Mouse (Mus musculus): ENCODE measurements at regions not wholly inside any gene's neighbourhood (a gene's known extent, or its start where the extent isn't known, plus 50 kb on each side); places are given as distances from the start of the nearest gene placed in this dataset.
"Not testable (repeated sequence)": the region's sequence is repeated elsewhere in the genome, so short reads cannot be mapped to it uniquely, and the experiment has no call there.

- WGBS (ENCODE audit: insufficient replicate concordance): 70% methylated on average over 3 of the region's 3 CpGs
- H3K9me3 ChIP-seq (replicated peaks): no peaks in the 10 kb centered on the region
- no peak overlapping the region for H3K9ac ChIP-seq
- no peaks in the 10 kb centered on the region for H3K27me3 ChIP-seq (replicated peaks)
- no peak for ATAC-seq
- no peaks in the 10 kb centered on the region for H3K4me1 ChIP-seq
- no peaks in the 10 kb centered on the region for H3K36me3 ChIP-seq
- no peak overlapping the region for H3K4me3 ChIP-seq
- H3K27ac ChIP-seq: no peak overlapping the region
- H3K4me2 ChIP-seq: no peak overlapping the region
Measured at GRCm38 (mm10) chr1:83831900-83832535, 424.0 kb upstream of the Sphkap start.

DNA sequence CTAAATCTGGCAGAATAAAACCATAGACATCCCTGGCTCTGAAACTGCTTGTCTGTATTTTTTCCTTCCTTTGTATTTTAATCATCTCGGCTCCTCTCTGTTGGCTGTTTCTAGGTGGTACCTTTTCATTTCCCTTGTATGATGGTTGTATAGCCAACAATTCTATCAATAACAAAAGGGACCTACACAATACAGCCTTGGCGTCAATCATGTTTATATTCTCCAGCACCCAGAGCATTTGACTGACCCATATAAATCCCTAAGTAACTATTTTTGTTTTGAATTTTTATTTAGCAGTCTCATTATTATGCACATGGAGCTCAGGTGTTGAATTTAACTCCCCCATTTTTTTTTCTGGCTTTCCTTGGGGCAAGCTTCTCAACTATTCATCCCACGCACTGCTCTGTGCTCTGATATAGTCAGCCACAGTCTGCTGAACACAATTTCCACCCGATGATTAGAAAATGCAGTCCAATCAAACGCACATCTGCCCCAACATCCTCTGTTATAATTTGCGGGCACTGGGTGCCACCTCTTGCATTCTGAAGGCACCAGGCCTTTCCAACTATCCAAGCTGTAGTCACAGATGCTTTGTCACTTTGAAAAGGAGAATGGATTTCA, 422.1 kb upstream of the Sphkap start:
- 74% methylated on average over 6 of the region's 6 CpGs for WGBS (ENCODE audit: insufficient replicate concordance)
- Histone ChIP-seq H3K4me3 (no peak overlapping the region), H3K9me3 (replicated peaks) (no peaks in the 10 kb centered on the region), H3K36me3 (no peaks in the 10 kb centered on the region), H3K27me3 (replicated peaks) (no peaks in the 10 kb centered on the region), H3K27ac (no peak overlapping the region), H3K4me2 (no peak overlapping the region), H3K4me1 (no peaks in the 10 kb centered on the region), H3K9ac (no peak overlapping the region)
- ATAC-seq: no peak

DNA sequence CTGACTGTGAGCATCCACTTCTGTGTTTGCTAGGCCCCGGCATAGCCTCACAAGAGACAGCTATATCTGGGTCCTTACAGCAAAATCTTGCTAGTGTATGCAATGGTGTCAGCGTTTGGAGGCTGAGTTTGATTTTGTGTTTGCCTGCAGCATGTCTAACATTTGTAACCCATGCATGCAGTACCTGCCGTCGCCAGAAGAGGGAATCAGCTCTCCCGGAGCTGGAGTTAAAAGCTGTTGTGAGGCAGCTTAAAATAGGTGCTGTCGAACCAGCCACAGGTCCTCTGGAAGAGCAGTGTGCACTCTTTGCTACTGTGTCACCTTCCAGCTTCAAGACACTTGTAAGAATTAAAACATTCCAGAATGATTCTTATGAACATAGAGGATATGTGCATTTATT, 403.2 kb upstream of the Sphkap start:
- not testable (repeated sequence) for H3K9me3 ChIP-seq (replicated peaks); H3K4me2 ChIP-seq; ATAC-seq; H3K27me3 ChIP-seq (replicated peaks); H3K4me3 ChIP-seq; H3K9ac ChIP-seq; H3K27ac ChIP-seq; H3K4me1 ChIP-seq; H3K36me3 ChIP-seq
- whole genome bisulfite sequencing (ENCODE audit: insufficient replicate concordance): 37% methylated on average over 6 of the region's 6 CpGs

DNA sequence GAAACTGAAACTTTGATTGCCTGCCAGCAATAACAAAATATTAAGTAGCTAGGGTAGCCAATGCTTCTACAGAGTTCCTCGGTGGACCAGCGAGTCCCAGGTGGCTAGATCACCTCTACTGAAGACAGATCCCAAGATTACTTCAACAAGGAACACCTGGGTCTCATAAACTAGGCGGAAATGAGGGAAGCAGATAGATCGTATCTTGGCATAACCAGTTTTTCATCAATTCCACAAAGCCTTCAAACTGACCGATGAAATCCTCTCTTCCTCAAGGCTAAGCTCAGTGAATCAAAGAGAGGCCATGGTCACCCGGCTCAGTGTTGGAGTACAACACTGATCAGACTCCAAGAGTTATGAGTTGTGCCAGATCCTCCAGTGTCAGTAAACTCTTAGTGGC, 400.4 kb upstream of the Sphkap start:
- H3K9me3 ChIP-seq (replicated peaks): no peaks in the 10 kb centered on the region
- no peak for ATAC-seq
- H3K4me2 ChIP-seq: no peak overlapping the region
- H3K27ac ChIP-seq: no peak overlapping the region
- H3K4me1 ChIP-seq: no peaks in the 10 kb centered on the region
- no peaks in the 10 kb centered on the region for H3K27me3 ChIP-seq (replicated peaks)
- no peaks in the 10 kb centered on the region for H3K36me3 ChIP-seq
- H3K4me3 ChIP-seq: no peak overlapping the region
- WGBS (ENCODE audit: insufficient replicate concordance): 68% methylated on average over 6 of the region's 6 CpGs
- no peak overlapping the region for H3K9ac ChIP-seq

DNA sequence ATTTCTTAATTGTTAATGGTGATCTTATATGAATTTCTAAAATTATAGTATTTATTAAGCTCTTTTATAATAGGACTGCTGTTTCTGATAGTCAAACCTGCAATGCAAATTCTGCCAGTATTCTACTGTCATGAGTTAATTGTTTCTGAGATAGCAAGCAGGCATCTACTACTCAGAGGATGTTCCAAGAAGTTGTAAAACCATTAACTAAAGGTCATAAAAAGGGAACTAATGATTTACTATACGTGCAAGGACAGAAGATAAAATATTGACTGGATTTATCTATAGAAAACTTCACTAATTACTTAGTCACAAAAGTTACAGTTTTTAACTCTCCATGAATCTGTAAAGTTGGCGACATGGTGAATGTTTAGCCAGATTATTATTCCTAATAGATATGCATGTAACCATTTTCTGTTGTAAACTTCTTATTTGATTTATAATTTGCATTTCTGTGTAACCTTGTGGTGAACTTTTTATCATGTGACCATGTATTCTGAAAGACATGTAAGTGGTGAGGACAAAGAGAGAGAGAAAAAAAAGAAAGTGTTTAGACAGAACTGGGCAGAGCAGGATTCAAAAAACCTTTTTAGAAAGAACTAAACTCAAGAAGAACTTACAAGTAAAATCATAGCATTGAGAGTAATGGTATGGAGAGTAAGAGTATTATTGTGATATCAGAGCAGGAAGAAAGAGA, 395.5 kb upstream of the Sphkap start:
- H3K4me2 ChIP-seq: no peak overlapping the region
- no peaks in the 10 kb centered on the region for H3K36me3 ChIP-seq
- no peaks in the 10 kb centered on the region for H3K27me3 ChIP-seq (replicated peaks)
- H3K9me3 ChIP-seq (replicated peaks): no peaks in the 10 kb centered on the region
- H3K4me3 ChIP-seq: no peak overlapping the region
- WGBS (ENCODE audit: insufficient replicate concordance): 61% methylated on average over 2 of the region's 2 CpGs
- no peak overlapping the region for H3K27ac ChIP-seq
- no peak for ATAC-seq
- no peak overlapping the region for H3K9ac ChIP-seq
- H3K4me1 ChIP-seq: no peaks in the 10 kb centered on the region

DNA sequence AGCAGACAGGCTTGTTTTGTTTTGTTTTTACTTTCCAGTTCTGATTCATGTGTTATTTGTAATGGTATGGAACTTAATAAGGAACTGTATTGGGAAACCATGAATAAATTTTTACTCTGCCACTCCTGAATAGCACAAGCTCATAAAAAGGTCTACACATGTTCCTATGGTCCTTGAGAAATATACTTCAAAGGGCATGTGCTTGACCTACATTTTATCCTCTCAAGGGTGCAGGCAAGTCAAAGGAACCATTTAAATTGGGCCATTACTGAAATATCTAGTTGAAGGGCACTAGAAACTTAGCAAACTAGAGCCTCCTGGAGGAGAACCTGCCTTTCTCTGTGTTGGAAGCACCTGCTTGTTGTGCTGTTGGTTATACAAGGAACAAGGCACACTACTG, 393.8 kb upstream of the Sphkap start:
- no peak overlapping the region for H3K4me2 ChIP-seq
- ATAC-seq: no peak

GRCm38 (mm10) chr1:83796961-83797891, 389.2 kb upstream of the Sphkap start:
- Histone ChIP-seq H3K27ac (no peak overlapping the region), H3K4me3 (no peak overlapping the region), H3K4me1 (no peaks in the 10 kb centered on the region), H3K9me3 (replicated peaks) (no peaks in the 10 kb centered on the region), H3K27me3 (replicated peaks) (no peaks in the 10 kb centered on the region), H3K36me3 (no peaks in the 10 kb centered on the region), H3K4me2 (no peak overlapping the region), H3K9ac (no peak overlapping the region)
- no peak for ATAC-seq
- WGBS (ENCODE audit: insufficient replicate concordance): 67% methylated on average over 7 of the region's 7 CpGs

More for the DNA sequence above, 393.8 kb upstream of the Sphkap start:
- Histone ChIP-seq H3K27ac (no peak overlapping the region), H3K9ac (no peak overlapping the region), H3K4me1 (no peaks in the 10 kb centered on the region), H3K27me3 (replicated peaks) (no peaks in the 10 kb centered on the region), H3K9me3 (replicated peaks) (no peaks in the 10 kb centered on the region), H3K4me3 (no peak overlapping the region), H3K36me3 (no peaks in the 10 kb centered on the region)

- no peaks in the 10 kb centered on the region for H3K36me3 ChIP-seq
- no peaks in the 10 kb centered on the region for H3K4me1 ChIP-seq
- H3K4me2 ChIP-seq: no peak overlapping the region
- no peak overlapping the region for H3K4me3 ChIP-seq
- ATAC-seq: no peak
- H3K27me3 ChIP-seq (replicated peaks): no peaks in the 10 kb centered on the region
- H3K9ac ChIP-seq: no peak overlapping the region
- 56% methylated on average over 1 of the region's 1 CpGs for WGBS (ENCODE audit: insufficient replicate concordance)
- no peaks in the 10 kb centered on the region for H3K9me3 ChIP-seq (replicated peaks)
- H3K27ac ChIP-seq: no peak overlapping the region
Measured at GRCm38 (mm10) chr1:83777151-83777550, 369.2 kb upstream of the Sphkap start.

GRCm38 (mm10) chr1:83771160-83771559, 363.2 kb upstream of the Sphkap start:
- Histone ChIP-seq H3K9ac (no peak overlapping the region), H3K4me2 (no peak overlapping the region), H3K4me1 (no peaks in the 10 kb centered on the region), H3K4me3 (no peak overlapping the region), H3K27me3 (replicated peaks) (no peaks in the 10 kb centered on the region), H3K36me3 (no peaks in the 10 kb centered on the region), H3K9me3 (replicated peaks) (no peaks in the 10 kb centered on the region), H3K27ac (no peak overlapping the region)
- 47% methylated on average over 3 of the region's 3 CpGs for WGBS (ENCODE audit: insufficient replicate concordance)
- ATAC-seq: no peak

DNA sequence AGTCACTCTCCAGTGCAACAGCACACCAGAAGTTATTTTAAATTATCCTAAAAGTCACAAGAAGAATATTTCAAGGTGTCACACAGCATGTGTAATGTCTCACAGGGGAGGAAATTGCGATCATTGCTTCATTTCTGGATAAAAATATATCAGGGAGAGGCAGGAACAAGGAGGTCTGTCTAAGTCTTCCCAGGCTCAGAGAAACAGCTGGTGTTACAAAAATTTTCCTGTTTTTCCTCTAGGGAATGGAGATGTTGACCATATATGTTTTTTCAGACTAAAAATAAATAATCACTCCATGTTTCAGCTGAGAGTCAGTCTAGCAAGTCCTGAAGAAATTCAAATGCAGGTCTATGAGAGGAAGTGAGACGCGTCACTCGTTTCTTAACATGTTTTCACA, 353.5 kb upstream of the Sphkap start:
- H3K9ac ChIP-seq: no peak overlapping the region
- ATAC-seq: no peak
- no peaks in the 10 kb centered on the region for H3K36me3 ChIP-seq
- WGBS (ENCODE audit: insufficient replicate concordance): 70% methylated on average over 4 of the region's 4 CpGs
- H3K4me1 ChIP-seq: no peaks in the 10 kb centered on the region
- H3K27ac ChIP-seq: no peak overlapping the region
- no peaks in the 10 kb centered on the region for H3K9me3 ChIP-seq (replicated peaks)
- no peak overlapping the region for H3K4me3 ChIP-seq
- H3K27me3 ChIP-seq (replicated peaks): no peaks in the 10 kb centered on the region
- no peak overlapping the region for H3K4me2 ChIP-seq

- Histone ChIP-seq H3K4me1 (no peaks in the 10 kb centered on the region), H3K4me3 (no peak overlapping the region), H3K27ac (no peak overlapping the region), H3K9me3 (replicated peaks) (no peaks in the 10 kb centered on the region), H3K36me3 (no peaks in the 10 kb centered on the region), H3K27me3 (replicated peaks) (no peaks in the 10 kb centered on the region), H3K9ac (no peak overlapping the region), H3K4me2 (no peak overlapping the region)
- ATAC-seq: no peak
Measured at GRCm38 (mm10) chr1:83756866-83757265, 348.9 kb upstream of the Sphkap start.

DNA sequence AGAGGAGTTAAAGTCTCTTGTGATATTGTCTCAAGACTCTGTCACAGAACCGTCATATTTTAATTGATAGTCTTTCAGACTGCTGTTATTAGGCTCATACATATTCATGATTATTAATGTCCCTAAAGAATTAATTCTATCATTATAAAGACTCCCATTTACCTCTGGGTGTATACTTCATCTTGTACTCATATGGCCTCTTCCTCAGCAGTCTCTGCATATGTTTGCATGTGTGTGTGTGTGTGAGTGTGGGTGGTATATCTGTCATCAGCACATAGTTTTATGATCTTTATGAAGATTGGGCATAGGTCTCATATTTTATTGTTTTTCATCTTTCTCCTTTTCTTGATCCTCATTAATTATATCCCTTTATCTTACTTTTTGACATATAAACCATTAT, 347.3 kb upstream of the Sphkap start:
- H3K9me3 ChIP-seq (replicated peaks): no peaks in the 10 kb centered on the region
- 63% methylated on average over 1 of the region's 1 CpGs for WGBS (ENCODE audit: insufficient replicate concordance)

More for the DNA sequence above, 347.3 kb upstream of the Sphkap start:
- no peak for ATAC-seq
- Histone ChIP-seq H3K4me1 (no peaks in the 10 kb centered on the region), H3K9ac (no peak overlapping the region), H3K27me3 (replicated peaks) (no peaks in the 10 kb centered on the region), H3K4me3 (no peak overlapping the region), H3K36me3 (no peaks in the 10 kb centered on the region), H3K27ac (no peak overlapping the region), H3K4me2 (no peak overlapping the region)

Measured in liver, embryonic 12.5 days (tissue).